Mouse (Mus musculus) ovary, postnatal 36 days (tissue): ENCODE data around the gene Cacna1e.
A peak's percentile ranks its signal among the peaks of the same experiment; 100 is the strongest.

Experiments
- DNase-seq: peaks from one replicate; pipeline ENCODE4 v3.0.0; 2022; ENCODE audit warnings: low spot score, mixed read lengths

Cacna1e gene

DNA sequence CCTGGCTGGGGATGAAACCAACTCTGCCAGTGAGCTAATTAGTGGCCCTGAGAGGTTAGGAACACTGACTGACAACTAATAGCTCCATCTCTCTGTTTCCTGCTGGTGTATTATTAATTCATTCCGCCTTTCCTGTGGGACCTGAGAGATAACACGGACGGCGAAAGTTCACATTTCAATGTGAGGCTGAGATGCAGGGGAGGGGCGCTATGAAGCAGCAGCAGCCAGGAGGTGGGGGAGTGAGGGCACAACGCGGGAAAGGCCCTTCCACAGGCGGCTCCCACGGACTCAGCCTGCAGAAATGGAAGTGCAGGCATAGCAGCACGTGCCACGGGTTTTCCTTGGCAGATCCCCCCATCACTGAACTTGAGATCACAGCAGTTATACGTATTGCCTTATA is 99.4 kb downstream of the Cacna1e start:
- DNase-seq = peak; percentile 10

DNA sequence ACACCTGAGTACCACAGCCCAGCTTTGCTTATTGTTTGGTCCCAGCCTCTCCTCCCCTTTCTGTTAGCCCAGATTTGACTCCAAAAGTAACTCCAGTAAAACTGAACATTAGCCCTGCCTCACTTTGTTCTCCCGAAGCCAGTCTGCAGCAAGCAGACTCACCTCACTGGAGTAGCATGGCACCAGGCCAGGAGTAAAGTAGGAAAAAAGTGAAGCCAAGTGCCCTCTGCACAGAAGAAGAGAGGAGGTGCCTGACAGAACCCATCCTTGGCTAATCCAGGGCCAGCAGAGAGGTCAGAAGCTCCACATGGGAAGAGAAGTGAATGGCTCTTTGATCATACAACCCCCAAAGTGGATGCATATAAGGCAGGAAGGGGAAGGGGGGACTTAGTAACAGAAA is 100.8 kb downstream of the Cacna1e start:
- no peak for DNase-seq

DNA sequence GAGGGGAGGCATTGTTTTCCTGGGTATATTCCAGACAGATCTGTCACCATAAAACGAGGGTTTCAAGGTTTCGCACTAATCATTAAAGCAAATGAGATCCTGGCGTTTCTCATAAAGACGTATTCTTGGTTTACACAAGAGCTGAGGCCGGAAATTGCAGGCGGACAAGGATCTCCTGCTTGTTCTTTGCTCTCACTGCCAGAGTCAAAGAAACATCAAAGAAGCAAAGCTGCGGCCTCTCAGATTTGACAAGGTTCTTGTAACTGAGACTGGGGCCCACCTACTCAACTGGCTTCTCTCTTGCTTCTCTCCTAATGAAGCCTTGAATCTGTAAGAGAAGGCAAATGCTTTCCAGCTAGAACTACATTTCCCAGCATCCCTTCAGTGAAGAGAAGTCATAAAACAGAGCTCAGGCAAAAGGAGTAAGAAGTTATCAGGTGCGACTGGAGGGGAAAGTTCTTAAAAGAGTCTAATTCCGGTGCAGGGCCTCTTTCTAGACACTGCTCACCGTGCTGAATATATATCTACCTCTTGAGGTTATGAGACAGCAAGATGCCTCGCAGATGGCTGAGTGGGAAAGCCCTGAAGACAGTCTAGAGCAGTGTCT is 104.3 kb downstream of the Cacna1e start:
- DNase-seq = no peak

DNA sequence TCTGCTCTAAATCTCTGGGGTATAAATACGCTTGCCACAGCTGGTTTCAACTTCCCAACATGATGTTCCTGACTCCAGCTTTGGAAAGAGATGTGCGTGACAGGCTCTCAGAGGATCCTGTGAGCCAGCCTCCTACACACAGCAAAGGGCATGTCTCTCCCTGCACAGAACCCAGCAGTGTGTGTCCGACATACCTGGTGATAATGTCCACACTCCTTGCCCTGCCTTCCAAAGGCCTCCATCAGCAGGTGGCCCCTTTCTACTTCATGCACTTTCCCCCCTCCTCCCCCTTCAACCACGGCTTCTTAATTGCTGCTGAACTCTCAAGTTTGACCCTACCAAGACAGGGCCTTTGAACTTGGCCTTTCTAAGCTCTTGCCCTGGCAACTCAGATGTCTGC is 108.0 kb downstream of the Cacna1e start:
- no peak for DNase-seq

DNA sequence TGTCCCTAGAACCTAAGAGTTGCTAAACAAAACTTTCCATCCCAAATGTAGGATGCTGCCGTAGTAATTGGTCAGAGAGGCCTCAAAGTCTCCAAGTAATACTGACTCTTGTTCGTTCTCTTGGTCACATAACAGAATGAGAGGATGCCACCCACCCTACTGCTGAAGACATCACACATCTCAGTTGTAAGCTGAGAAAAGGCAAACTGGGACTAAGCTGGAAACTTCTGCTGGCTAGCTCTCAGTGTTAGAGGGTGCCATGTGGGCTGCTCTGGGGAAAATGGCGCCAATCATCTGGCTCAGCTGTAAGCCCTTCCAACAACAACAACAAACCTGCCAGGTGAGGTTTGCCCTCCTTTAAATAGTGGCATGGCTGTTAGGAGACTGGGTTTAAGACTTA is 109.8 kb downstream of the Cacna1e start:
- no peak for DNase-seq

DNA sequence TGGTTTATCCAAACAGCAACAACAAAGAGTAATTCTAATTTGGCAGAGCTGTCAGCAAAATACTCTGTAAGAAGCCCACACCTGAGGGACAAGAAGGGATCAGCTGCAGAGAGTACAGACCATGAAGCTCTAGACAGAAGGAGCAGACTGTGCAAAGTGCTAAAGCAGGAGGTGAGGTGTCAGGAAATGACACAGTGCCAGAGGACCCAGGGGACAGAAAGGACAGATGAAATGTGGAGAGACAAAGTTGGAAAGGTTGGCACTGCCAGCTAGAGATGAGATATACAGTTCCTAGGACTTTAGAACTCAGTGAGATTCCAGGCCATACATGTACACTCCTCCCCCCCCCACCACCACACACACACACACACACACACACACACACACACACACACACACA is 113.2 kb downstream of the Cacna1e start:
- no peak for DNase-seq

DNA sequence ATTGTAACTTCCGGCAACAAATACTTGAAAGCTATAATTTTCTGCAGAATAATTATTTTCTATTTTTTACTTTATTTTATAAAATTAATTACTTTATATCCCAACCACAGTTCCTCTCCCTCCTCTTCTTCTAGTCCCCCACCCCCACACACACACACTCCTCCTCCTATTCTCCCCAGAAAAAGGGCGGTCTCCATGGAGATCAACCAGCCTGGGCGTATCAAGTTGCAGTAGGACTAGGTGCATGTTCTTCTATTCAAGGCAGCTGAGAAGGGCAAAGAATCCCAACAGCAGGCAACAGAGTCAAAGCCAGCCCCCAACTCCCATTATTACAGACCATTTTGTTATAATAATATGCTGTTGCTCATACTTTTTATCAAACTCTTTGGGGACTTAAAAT is 113.8 kb downstream of the Cacna1e start:
- DNase-seq = no peak

DNA sequence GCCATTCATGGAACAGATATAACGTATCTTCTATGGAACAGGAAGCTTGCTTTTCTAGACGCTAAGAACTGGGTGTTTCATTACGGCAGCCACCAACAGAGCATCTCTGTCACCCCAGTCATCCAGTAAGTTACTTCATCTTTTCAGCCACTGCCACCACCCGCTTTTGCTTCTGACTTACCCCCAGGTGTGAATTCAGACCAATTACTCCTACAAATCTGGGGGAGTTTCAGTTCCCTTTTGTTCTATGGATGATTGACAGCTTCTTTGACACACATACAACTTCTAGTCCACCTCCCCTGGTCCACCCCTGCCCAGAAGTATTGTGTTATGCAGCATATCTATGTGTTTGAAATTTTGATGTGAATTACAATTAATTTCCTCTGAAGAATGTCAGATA is 121.2 kb downstream of the Cacna1e start:
- no peak for DNase-seq

DNA sequence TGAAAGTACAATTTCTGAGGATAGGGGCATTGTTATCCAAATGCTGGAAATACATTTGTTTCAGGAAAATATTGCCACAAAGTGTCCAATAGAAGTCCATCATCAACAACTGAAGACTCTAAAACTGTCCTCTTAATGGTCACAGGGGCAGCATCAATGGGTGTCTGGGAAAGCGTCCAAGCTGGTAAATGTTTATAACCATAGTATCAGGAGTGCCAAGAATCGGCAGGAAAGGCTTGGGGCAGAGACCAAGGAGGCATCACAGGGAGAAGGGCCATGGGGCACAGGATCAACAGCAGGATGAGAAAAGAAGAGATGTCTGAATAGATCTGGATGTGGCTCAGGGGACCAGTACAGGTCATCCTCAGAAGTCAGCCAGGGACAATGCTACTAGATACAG is 132.2 kb downstream of the Cacna1e start:
- no peak for DNase-seq

DNA sequence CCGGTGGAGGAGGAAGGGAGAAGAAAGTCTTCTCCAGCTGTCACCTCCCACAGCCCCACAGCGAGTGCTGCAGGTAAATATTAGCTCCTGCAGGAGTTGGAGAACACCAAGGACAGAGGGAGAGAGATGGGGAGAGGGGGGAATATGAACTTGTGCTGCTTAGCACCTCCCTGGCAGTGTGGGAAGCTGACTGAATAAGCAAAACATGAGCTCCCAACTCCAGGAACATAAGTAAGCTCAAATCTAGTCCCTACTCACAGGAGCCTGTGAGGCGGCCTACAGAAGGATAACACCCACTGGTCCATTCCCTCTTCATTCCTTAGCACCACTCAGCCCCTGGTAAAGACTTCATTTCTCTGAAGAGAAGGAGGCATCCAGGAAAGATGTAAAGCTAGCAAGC is 135.8 kb downstream of the Cacna1e start:
- DNase-seq = no peak

DNA sequence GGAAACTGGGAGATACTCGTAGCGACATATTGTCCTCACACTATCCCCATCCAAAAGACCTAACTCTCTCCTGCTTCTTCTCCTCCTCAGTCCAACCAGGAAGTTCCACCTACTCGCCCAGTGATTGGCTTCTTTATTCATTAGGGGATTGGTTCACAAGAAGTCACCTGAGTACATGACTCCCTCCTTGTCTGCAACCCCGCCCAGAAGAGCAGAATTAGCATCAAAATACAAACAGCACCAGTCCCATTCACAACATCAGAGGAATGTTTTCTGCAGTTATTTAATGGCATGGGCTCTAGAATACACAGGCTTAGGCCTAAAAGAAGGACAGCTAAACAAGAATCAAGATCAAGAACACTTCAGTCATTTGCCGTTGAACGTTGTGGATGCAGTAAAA is 139.1 kb downstream of the Cacna1e start:
- no peak for DNase-seq

DNA sequence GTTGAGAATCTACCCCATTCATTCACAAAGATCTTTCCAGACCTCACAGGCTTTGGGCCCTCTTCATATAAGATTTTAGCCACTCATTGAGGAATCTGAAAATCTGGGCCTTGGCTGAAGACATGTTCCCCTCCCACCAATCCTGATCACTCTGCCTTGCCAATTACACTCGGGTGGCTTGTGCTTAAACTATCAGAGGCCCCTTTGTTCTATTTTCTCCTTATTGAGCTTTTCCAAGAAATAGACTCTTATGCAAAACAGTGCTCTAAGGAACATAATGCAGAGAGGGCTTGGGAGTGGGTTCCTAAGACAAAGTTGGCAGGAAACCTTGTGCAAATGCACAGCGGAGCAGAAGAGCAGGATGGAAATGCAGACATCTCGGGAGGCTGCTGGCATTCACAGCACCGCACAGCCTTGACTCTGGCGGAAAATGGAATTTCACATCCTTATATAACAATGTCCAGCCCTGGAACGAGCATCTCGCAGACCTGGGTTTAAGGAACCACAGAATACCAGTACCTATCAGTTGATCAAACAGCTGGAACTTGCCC is 153.8 kb downstream of the Cacna1e start:
- DNase-seq = no peak

DNA sequence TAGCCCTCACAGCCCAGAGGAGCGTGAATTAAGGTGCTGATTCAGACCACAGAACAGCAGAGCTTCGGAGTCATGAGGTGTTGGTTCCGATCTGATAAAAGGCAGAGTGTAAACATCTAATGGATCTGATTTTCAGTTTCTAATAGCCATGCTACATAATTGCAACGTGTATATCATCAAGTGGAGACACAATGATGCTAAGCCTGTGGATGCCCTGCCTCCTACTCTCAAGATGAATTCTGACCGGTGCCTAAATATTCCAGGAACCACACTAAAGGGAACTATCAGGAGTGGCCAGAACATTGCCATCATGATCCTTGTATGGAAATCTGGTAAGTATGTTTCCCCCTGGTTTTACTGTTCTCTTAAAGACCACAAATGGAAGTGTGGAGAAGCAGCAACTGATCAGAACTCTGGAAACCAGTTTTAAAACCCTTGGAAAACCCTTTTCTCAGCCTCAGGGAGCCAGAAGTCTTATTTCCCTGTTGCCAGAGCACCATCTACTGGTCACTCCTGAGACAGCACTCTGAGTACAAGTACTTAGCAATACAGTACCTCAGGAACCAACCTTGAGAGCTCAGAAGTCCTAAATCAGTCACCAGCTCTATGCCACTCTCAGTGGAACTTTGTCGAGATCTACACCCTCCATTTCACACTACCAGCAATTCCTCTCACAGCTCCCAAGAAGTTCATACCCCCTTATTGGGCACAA is 154.9 kb downstream of the Cacna1e start:
- DNase-seq = peak; percentile 29

DNA sequence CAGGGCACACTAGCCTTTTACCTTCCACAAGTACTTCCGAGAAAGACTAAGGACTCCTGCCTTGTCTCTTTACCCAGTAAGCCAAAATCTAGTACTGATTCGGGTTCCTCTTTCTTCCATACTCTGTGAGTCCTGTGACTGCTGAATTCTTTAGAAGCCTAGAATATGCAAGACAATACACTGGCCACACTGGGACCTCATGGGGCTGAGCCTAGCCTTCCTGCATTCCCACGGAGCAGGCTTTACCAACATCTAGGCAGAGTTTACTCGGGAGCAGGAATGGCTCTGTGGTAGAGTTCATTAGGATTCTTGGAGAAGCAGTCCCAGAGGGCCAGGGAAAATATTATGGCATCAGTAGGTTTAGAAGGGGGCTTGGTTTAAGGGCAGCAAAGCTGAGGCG is 155.6 kb downstream of the Cacna1e start:
- DNase-seq = no peak

DNA sequence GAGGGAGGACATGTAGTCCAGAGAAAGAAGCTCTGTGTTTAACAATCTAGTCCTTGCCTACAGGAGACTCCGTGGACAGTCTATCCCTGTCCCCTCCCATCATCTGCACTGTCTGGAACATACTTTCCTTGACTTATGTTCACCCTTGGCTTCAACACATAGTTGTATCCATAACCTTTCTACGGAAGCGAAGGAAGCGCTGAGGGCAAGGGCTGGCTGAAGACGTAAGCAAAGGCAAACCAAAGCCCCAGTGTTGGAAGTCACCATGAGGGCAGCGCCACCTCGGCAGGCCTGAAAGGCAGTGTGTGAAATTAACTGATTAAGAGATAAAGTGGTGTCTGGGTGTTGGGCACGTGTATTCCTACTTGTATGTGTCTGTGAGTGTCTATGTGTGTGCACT is 156.6 kb downstream of the Cacna1e start:
- no peak for DNase-seq

DNA sequence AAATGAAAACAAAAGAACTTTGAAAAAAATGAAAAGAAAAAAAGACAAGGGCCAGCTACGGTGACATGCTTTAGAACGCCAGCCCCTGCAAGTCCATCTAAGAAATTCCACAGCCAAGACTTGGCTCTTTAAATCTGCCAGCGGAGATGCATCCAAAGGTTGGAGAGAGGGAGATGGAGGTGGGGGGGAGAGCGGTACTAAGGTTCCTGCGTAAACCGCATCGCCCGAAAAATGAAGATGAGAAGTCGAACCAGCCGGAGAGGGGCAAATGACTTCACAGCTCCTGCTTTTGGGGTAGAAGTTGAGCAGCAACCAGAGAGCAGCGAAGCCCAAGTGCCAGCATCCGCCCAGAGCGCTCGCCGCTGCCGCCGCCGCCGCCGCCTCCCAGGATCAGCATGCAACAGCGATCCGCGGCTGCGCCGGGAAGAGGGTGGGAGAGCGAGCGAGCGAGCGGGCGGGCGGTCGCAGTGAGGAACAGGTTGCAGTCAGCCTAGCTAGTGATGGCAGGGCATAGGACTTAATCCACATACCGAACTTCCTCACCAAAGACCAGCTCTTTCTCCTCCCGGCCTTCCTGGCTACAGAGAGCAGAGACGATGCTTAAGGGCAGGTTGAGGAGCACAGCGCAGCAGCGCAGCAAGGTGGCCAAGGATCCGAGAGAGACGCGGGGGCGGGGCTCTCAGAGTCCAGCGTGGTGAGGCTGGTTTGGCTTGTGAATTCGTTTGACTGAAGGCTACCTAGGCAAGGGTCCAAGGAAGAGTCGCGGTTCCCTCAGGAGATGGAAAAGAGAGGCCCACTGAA is 157.7 kb downstream of the Cacna1e start:
- peak; percentile 11 for DNase-seq

DNA sequence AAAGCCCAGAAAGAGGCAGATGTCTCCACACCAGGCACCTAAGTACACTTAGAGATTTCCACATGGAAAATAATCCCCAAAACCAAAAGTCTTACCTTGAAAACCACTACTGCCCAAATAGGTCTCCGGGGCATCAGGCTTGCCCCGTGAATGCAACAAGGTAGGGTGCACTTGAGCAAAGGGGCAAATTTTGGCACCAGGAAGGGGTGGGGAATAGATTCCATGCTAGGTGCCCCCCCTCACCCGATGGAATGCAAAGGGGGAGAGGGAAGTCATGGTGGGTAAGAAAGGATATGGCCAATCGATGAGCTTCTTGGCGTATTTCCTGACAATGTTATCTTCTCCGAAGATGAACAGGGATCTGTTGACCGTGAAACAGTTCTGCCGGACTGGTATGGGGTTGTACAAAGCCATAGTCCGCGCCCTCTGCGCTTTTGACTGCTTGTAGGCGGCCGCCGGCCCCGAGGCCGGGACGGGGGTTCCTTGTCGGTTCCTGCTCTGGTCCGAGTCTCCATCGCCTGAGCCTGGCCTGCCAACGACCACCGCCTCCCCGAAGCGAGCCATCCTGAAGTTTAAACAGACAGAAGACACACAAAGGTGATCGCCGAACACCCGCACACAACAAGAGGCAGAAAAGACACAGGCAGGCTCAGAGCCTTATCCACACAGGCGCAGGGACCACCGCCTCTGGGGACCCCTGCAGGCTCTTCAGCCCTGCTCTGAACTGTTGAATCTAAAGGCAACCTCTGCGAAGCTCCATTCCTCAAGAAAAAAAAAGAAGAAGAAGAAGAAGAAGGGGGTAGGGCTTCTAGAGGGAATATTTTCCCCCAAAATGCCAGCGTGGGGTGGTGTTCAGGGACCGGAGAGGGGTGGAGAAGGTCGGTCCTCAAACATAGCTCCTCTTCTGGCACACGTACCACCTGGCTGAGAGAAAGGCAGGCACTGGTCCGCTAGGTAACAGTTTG is 158.7 kb downstream of the Cacna1e start:
- DNase-seq = no peak

DNA sequence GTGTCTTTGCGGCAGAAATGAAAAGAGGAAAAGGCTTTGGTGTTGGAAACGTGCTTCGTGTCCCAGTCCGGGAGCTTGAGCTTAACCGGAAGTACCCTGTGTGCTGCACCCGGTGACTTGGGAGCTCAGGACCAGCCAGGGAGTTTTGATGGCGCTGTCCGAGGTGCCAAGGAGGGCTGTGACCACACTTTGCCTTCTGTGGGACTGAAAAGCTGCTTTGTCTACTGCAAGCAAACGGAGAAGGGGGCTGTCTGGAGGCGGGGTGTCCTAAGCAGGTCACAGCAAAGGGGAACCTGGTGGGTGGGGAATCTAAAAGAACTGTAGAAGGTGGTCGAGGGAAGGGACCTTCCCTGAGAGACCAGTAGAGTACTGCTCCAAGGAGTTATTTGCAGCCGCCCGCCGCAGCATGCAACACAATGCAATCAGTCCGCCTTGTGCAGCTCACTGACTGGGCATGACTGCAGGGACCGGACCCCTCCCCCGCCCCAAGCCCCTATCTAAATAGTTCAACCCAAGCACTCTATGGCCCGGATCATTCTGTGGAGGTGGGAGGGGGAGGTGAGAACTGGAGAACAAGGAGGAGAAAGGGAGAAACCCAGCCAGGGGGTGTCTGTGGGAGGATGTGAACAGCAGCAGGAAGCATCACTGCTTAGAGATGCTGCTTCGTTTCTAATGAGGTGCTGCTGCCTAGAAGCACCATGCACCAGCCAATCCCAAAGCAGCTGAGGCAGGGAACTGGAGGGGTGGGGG is 160.6 kb downstream of the Cacna1e start:
- peak; percentile 21 for DNase-seq

DNA sequence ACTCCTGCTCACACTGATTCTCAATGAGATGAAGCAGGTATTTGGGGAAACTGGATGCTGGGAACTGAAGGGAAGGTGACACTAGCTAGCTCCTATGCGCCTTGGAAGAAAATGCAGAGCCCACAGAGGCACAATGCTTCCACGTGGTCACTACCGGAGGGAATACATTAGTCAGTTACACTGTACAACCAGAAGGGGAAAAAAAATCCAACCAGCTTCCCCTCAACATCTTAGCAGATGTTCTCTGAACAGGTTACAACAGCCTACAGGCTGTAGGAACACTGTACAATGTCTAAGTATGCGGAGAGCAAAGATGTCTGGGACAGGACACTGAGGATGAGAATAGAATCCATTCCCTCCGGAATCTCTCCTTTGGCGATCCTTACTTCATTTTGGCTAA is 161.2 kb downstream of the Cacna1e start:
- no peak for DNase-seq

DNA sequence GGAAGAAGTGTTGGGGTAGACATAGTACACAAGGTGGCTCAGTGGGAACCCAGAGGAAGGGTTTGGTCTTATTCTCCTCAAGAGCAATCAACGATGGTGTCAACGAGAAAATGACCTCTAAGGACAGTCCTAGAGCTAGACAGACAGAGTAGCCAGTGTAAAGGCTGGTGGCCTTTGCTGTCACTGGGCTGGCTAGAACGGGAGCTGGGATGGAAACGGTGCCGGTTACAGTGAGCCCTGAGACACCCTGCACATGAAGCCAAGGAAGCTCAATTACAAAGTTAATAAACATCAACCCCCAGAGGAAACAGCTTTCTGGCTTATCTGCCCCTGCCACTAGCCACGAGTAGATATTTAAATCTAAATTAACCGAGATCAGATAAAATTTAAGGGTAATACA is 168.7 kb downstream of the Cacna1e start:
- DNase-seq = no peak

DNA sequence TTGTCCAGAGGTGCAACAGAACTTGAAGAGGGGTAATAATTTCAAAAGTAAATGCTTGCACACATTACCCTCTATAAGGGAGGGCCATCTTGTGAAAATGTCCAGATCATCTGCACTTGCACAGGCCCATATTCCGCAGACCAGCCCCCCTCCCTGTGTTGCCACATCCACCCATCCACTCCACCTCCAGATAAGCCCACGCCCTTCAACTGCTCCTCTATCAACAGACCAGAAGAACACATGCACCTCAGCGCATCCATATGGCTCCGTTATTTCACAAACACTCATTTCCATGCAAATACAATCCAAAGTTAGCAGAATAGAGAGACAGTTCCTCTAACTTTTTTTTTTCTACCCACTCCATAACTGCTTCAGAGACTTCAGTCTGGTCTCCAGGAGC is 171.6 kb downstream of the Cacna1e start:
- no peak for DNase-seq
